Mouse (Mus musculus) adrenal gland, postnatal 25 days (tissue): ENCODE results near the gene Srsf7. TPM values are rescaled to one million over a fixed set of nuclear protein-coding genes. Genes with fewer than 3 reads are reported as not detected.

Source experiments
- DNase-seq: peaks from one replicate; pipeline ENCODE4 v3.0.0; 2021; ENCODE audit warnings: mixed read lengths
- total RNA-seq: library from RNA; stranded (reverse); gene quantifications from 2 replicates; pipeline ENCODE4 v1.2.3, GENCODE M21; 2021

Srsf7 gene
- total RNA-seq, 1 experiment from 2014 or later = 126 TPM

DNA sequence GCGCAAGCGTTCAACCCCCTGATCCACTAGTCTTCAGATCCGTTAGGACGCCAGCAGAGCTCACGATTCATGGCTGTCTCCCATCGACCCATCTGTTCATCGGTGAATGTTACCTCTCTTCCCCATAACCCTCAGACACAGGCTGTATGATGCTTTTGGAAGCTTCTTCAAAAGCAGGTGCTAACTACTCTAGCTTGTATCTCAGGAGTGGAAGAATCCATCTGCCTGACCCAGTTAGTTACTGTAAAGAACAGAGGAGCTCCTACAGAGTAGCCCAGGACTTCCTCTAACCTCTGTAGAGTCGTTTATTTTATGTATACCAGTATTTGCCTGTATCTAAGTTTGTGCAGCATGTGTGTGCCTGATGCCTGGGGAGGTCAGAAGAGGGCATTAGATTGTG is 50.2 kb downstream of the Srsf7 start:
- no peak for DNase-seq

- no peak for DNase-seq
These were observed 53.5 kb downstream of the Srsf7 start for GRCm38 (mm10) chr17:80153631-80154030.

- DNase-seq = no peak
These were observed 54.1 kb downstream of the Srsf7 start for GRCm38 (mm10) chr17:80152767-80153630.

GRCm38 (mm10) chr17:80151353-80151752 is 55.8 kb downstream of the Srsf7 start:
- DNase-seq = no peak

Other genes starting within 250 kb of the Srsf7 start
- 57.6 and 66.2 TPM in 2 replicates for gene Hnrnpll, start 145.0 kb downstream of the Srsf7 start, total RNA-seq
- 18.0 and 18.4 TPM in 2 replicates for gene Galm, start 79.8 kb downstream of the Srsf7 start, total RNA-seq
- 0.24 TPM in 1 of 2 replicates, not detected in the other for gene Ttc39d, start 153 bp upstream of the Srsf7 start, total RNA-seq
- 10.4 and 11.1 TPM in 2 replicates for gene Gemin6, start 17.1 kb upstream of the Srsf7 start, total RNA-seq
- 10.7 and 12.7 TPM in 2 replicates for gene Morn2, start 82.9 kb upstream of the Srsf7 start, total RNA-seq
- 13.5 and 17.8 TPM in 2 replicates for gene Dhx57, start 83.2 kb upstream of the Srsf7 start, total RNA-seq
- 0.67 TPM in 1 of 2 replicates, not detected in the other for gene Arhgef33, start 100.1 kb upstream of the Srsf7 start, total RNA-seq
- gene Gm10190, start 166.2 kb upstream of the Srsf7 start, total RNA-seq = not detected in 2 replicates